Mouse (Mus musculus) megakaryocyte-erythroid progenitor cell, adult 5-6 weeks (primary cell): Measurements from ENCODE around the gene Rsbn1. TPM values are rescaled to one million over a fixed set of nuclear protein-coding genes. Genes with fewer than 3 reads are reported as not detected.

ENCODE experiments used
- ATAC-seq: replicated peaks from 2 replicates; pipeline ENCODE4 v1.8.0; 2016; ENCODE audit warnings: mild to moderate bottlenecking, inconsistent platforms; ENCODE audit not compliant: severe bottlenecking, poor library complexity, low FRiP score, low TSS enrichment
- total RNA-seq, 2 experiments: library from RNA; stranded (forward) in 1 of 2; stranded (reverse) in 1 of 2; fragments of 200-1000, 215-1000 nt in 1 of 2; fragments of >200 nt in 1 of 2; fragmentation: Nextera tagmentation in 1 of 2; gene quantifications; 2 replicates each; pipeline ENCODE4 v1.2.3; 2014 to 2017

The Rsbn1 gene
- total RNA-seq, 2 experiments from 2014 or later, result 22.9 to 30.6 TPM

GRCm38 (mm10) chr3:103927511-103927910 is 13.6 kb downstream of the Rsbn1 start:
- peak; percentile 98 for ATAC-seq

GRCm38 (mm10) chr3:103944794-103945562 is 31.1 kb downstream of the Rsbn1 start:
- no peak for ATAC-seq

- no peak for ATAC-seq
Measured at GRCm38 (mm10) chr3:103948666-103949065, 34.7 kb downstream of the Rsbn1 start.

GRCm38 (mm10) chr3:103960622-103961021 is 46.7 kb downstream of the Rsbn1 start:
- no peak for ATAC-seq

- no peak for ATAC-seq
Measured at GRCm38 (mm10) chr3:103967231-103967630, 53.3 kb downstream of the Rsbn1 start.

GRCm38 (mm10) chr3:103967861-103968691 is 54.2 kb downstream of the Rsbn1 start, which contains the start of gene Phtf1:
Gene Phtf1 (plus strand): TSS chr3:103968110.
- ATAC-seq, result peak; percentile 95

- peak; percentile 36 for ATAC-seq
Measured at GRCm38 (mm10) chr3:103968701-103969100, 54.8 kb downstream of the Rsbn1 start.

- ATAC-seq, result no peak
Measured at GRCm38 (mm10) chr3:103971157-103971556, 57.2 kb downstream of the Rsbn1 start.

- no peak for ATAC-seq
Measured at GRCm38 (mm10) chr3:103984556-103984955, 70.6 kb downstream of the Rsbn1 start.

GRCm38 (mm10) chr3:103985194-103985593 is 71.3 kb downstream of the Rsbn1 start:
- no peak for ATAC-seq

GRCm38 (mm10) chr3:103987831-103988432 is 74.0 kb downstream of the Rsbn1 start:
- no peak for ATAC-seq

- ATAC-seq, result peak; percentile 82
Measured at GRCm38 (mm10) chr3:103989352-103989751, 75.4 kb downstream of the Rsbn1 start.

GRCm38 (mm10) chr3:103991271-103991670 is 77.4 kb downstream of the Rsbn1 start:
- no peak for ATAC-seq

- 0 out of 2 replicates have a peak, but pooled peaks have one; percentile 50 for ATAC-seq
Measured at GRCm38 (mm10) chr3:103998724-103999123, 84.8 kb downstream of the Rsbn1 start.

GRCm38 (mm10) chr3:104006896-104007466 is 93.1 kb downstream of the Rsbn1 start:
- no peak for ATAC-seq

- peak; percentile 84 for ATAC-seq
Measured at GRCm38 (mm10) chr3:104007479-104007878, 93.6 kb downstream of the Rsbn1 start.

- ATAC-seq, result 0 out of 2 replicates have a peak, but pooled peaks have one; percentile 50
Measured at GRCm38 (mm10) chr3:104009924-104010662, 96.2 kb downstream of the Rsbn1 start.

- no peak for ATAC-seq
Measured at GRCm38 (mm10) chr3:104011972-104012371, 98.1 kb downstream of the Rsbn1 start.
